Mouse (Mus musculus): Measurements from ENCODE around the gene Setd2. TPM values are rescaled to one million over a fixed set of nuclear protein-coding genes. Genes with fewer than 3 reads are reported as not detected.

Gene Setd2
- polyA plus RNA-seq, 1 experiment: 12.0 TPM

GRCm38 (mm10) chr9:110538511-110538910, 6.1 kb downstream of the Setd2 start:
- H3ac ChIP-seq (ENCODE audit: control insufficient read depth, insufficient read length, low read depth): no peak overlapping the region
- H3K79me3 ChIP-seq (ENCODE audit: low read depth): peaks cover 98% of the 10 kb centered on the region
- H3K4me3 ChIP-seq (ENCODE audit: insufficient read depth, poor library complexity, severe bottlenecking): no peak overlapping the region
- TF ChIP-seq MAX (IDR thresholded peaks at IDR 0.05) (no peak), USF1 (IDR thresholded peaks at IDR 0.05; ENCODE audit: low read depth) (no peak), CTCF (IDR thresholded peaks at IDR 0.05; ENCODE audit: control insufficient read depth, insufficient read depth, insufficient read length) (no peak), FOSL1 (IDR thresholded peaks at IDR 0.05; ENCODE audit: insufficient read depth, low read length, poor library complexity, severe bottlenecking) (no peak), MYOG (IDR thresholded peaks at IDR 0.05; ENCODE audit: control insufficient read depth, extremely low read depth, insufficient read length) (no peak), CEBPB (IDR thresholded peaks at IDR 0.05; ENCODE audit: low read depth) (no peak), MYOD1 (IDR thresholded peaks at IDR 0.05; ENCODE audit: control insufficient read depth, insufficient read length, low read depth) (no peak)
- H3K36me3 ChIP-seq (ENCODE audit: control insufficient read depth, insufficient read depth): peaks cover 15% of the 10 kb centered on the region
- no peaks in the 10 kb centered on the region for H3K27me3 ChIP-seq (ENCODE audit: control insufficient read depth, insufficient read depth, insufficient read length)
- peaks cover 100% of the 10 kb centered on the region for H3K79me2 ChIP-seq (ENCODE audit: control insufficient read depth, insufficient read depth)

- Histone ChIP-seq H3K79me2 (ENCODE audit: control insufficient read depth, insufficient read depth) (peaks cover 99% of the 10 kb centered on the region), H3K36me3 (ENCODE audit: control insufficient read depth, insufficient read depth) (peaks cover 17% of the 10 kb centered on the region), H3ac (ENCODE audit: control insufficient read depth, insufficient read length, low read depth) (no peak overlapping the region), H3K27me3 (ENCODE audit: control insufficient read depth, insufficient read depth, insufficient read length) (no peaks in the 10 kb centered on the region), H3K79me3 (ENCODE audit: low read depth) (peaks cover 83% of the 10 kb centered on the region), H3K4me3 (ENCODE audit: insufficient read depth, poor library complexity, severe bottlenecking) (no peak overlapping the region)
- TF ChIP-seq CEBPB (IDR thresholded peaks at IDR 0.05; ENCODE audit: low read depth) (no peak), MYOD1 (IDR thresholded peaks at IDR 0.05; ENCODE audit: control insufficient read depth, insufficient read length, low read depth) (no peak), USF1 (IDR thresholded peaks at IDR 0.05; ENCODE audit: low read depth) (no peak), CTCF (IDR thresholded peaks at IDR 0.05; ENCODE audit: control insufficient read depth, insufficient read depth, insufficient read length) (no peak), MYOG (IDR thresholded peaks at IDR 0.05; ENCODE audit: control insufficient read depth, extremely low read depth, insufficient read length) (no peak), MAX (IDR thresholded peaks at IDR 0.05) (no peak), FOSL1 (IDR thresholded peaks at IDR 0.05; ENCODE audit: insufficient read depth, low read length, poor library complexity, severe bottlenecking) (no peak)
Observed at GRCm38 (mm10) chr9:110541988-110542387, 9.6 kb downstream of the Setd2 start.

GRCm38 (mm10) chr9:110548261-110548660, 15.9 kb downstream of the Setd2 start:
- H3K79me3 ChIP-seq (ENCODE audit: low read depth): peaks cover 32% of the 10 kb centered on the region
- no peaks in the 10 kb centered on the region for H3K27me3 ChIP-seq (ENCODE audit: control insufficient read depth, insufficient read depth, insufficient read length)
- peaks cover 70% of the 10 kb centered on the region for H3K36me3 ChIP-seq (ENCODE audit: control insufficient read depth, insufficient read depth)
- H3K79me2 ChIP-seq (ENCODE audit: control insufficient read depth, insufficient read depth): peaks cover 40% of the 10 kb centered on the region
- no peak overlapping the region for H3ac ChIP-seq (ENCODE audit: control insufficient read depth, insufficient read length, low read depth)
- TF ChIP-seq USF1 (IDR thresholded peaks at IDR 0.05; ENCODE audit: low read depth) (no peak), FOSL1 (IDR thresholded peaks at IDR 0.05; ENCODE audit: insufficient read depth, low read length, poor library complexity, severe bottlenecking) (no peak)
- no peak overlapping the region for H3K4me3 ChIP-seq (ENCODE audit: insufficient read depth, poor library complexity, severe bottlenecking)

- TF ChIP-seq FOSL1 (IDR thresholded peaks at IDR 0.05; ENCODE audit: insufficient read depth, low read length, poor library complexity, severe bottlenecking) (no peak), CTCF (IDR thresholded peaks at IDR 0.05; ENCODE audit: control insufficient read depth, insufficient read depth, insufficient read length) (no peak), MYOD1 (IDR thresholded peaks at IDR 0.05; ENCODE audit: control insufficient read depth, insufficient read length, low read depth) (no peak), CEBPB (IDR thresholded peaks at IDR 0.05; ENCODE audit: low read depth) (no peak), MYOG (IDR thresholded peaks at IDR 0.05; ENCODE audit: control insufficient read depth, extremely low read depth, insufficient read length) (no peak), MAX (IDR thresholded peaks at IDR 0.05) (no peak), USF1 (IDR thresholded peaks at IDR 0.05; ENCODE audit: low read depth) (no peak)
- Histone ChIP-seq H3K36me3 (ENCODE audit: control insufficient read depth, insufficient read depth) (peaks cover 82% of the 10 kb centered on the region), H3ac (ENCODE audit: control insufficient read depth, insufficient read length, low read depth) (no peak overlapping the region), H3K79me3 (ENCODE audit: low read depth) (no peaks in the 10 kb centered on the region), H3K4me3 (ENCODE audit: insufficient read depth, poor library complexity, severe bottlenecking) (no peak overlapping the region), H3K79me2 (ENCODE audit: control insufficient read depth, insufficient read depth) (no peaks in the 10 kb centered on the region), H3K27me3 (ENCODE audit: control insufficient read depth, insufficient read depth, insufficient read length) (no peaks in the 10 kb centered on the region)
Observed at GRCm38 (mm10) chr9:110568309-110568708, 35.9 kb downstream of the Setd2 start.

- H3K79me3 ChIP-seq (ENCODE audit: low read depth): peaks cover 16% of the 10 kb centered on the region
Observed at GRCm38 (mm10) chr9:110582161-110582560, 49.8 kb downstream of the Setd2 start.

GRCm38 (mm10) chr9:110583521-110583920, 51.1 kb downstream of the Setd2 start:
- H3K4me3 ChIP-seq (ENCODE audit: insufficient read depth, poor library complexity, severe bottlenecking): no peak overlapping the region
- TF ChIP-seq USF1 (IDR thresholded peaks at IDR 0.05; ENCODE audit: low read depth) (no peak), MAX (IDR thresholded peaks at IDR 0.05) (no peak)
- peaks cover 13% of the 10 kb centered on the region for H3K79me3 ChIP-seq (ENCODE audit: low read depth)
- peaks cover 49% of the 10 kb centered on the region for H3K79me2 ChIP-seq (ENCODE audit: control insufficient read depth, insufficient read depth)
- peaks cover 18% of the 10 kb centered on the region for H3K36me3 ChIP-seq (ENCODE audit: control insufficient read depth, insufficient read depth)
- no peak overlapping the region for H3ac ChIP-seq (ENCODE audit: control insufficient read depth, insufficient read length, low read depth)
- no peaks in the 10 kb centered on the region for H3K27me3 ChIP-seq (ENCODE audit: control insufficient read depth, insufficient read depth, insufficient read length)

More at GRCm38 (mm10) chr9:110582161-110582560, 49.8 kb downstream of the Setd2 start:
- no peak overlapping the region for H3K4me3 ChIP-seq (ENCODE audit: insufficient read depth, poor library complexity, severe bottlenecking)
- H3K27me3 ChIP-seq (ENCODE audit: control insufficient read depth, insufficient read depth, insufficient read length): no peaks in the 10 kb centered on the region
- no peak overlapping the region for H3ac ChIP-seq (ENCODE audit: control insufficient read depth, insufficient read length, low read depth)
- peaks cover 56% of the 10 kb centered on the region for H3K79me2 ChIP-seq (ENCODE audit: control insufficient read depth, insufficient read depth)
- TF ChIP-seq MAX (IDR thresholded peaks at IDR 0.05) (no peak), MYOG (IDR thresholded peaks at IDR 0.05; ENCODE audit: control insufficient read depth, extremely low read depth, insufficient read length) (no peak), CEBPB (IDR thresholded peaks at IDR 0.05; ENCODE audit: low read depth) (no peak), FOSL1 (IDR thresholded peaks at IDR 0.05; ENCODE audit: insufficient read depth, low read length, poor library complexity, severe bottlenecking) (no peak), CTCF (IDR thresholded peaks at IDR 0.05; ENCODE audit: control insufficient read depth, insufficient read depth, insufficient read length) (no peak), USF1 (IDR thresholded peaks at IDR 0.05; ENCODE audit: low read depth) (no peak)
- peaks cover 32% of the 10 kb centered on the region for H3K36me3 ChIP-seq (ENCODE audit: control insufficient read depth, insufficient read depth)

Data from C2C12 (cell line).